Mouse (Mus musculus) midbrain, embryonic 12.5 days (tissue): ENCODE measurements around the gene Gm20388. TPM values are rescaled to one million over a fixed set of nuclear protein-coding genes. Genes with fewer than 3 reads are reported as not detected.
A peak's percentile ranks its signal among the peaks of the same experiment; 100 is the strongest.

ENCODE experiments used
- ATAC-seq: fragments of 200-750 bp; cut with Nextera tagmentation; 2 replicates; pipeline ENCODE4 v1.8.0; 2017; ENCODE audit warnings: low read depth, moderate TSS enrichment, moderate library complexity; ENCODE audit not compliant: low FRiP score
- H3K27ac ChIP-seq: fragments of 300-500 bp; sonication (generic); replicated peaks from 2 replicates; pipeline ENCODE4 v1.5.1; 2016; ENCODE audit warnings: mild to moderate bottlenecking
- H3K27me3 ChIP-seq: fragments of 300-500 bp; sonication (generic); 2 replicates; pipeline ENCODE4 v1.6.1; 2016; ENCODE audit warnings: mild to moderate bottlenecking
- H3K36me3 ChIP-seq: fragments of 300-500 bp; sonication (generic); 2 replicates; pipeline ENCODE4 v1.6.1; 2016
- H3K4me1 ChIP-seq: fragments of 300-500 bp; sonication (generic); 2 replicates; pipeline ENCODE4 v1.6.1; 2016
- H3K4me2 ChIP-seq: fragments of 300-500 bp; sonication (generic); replicated peaks from 2 replicates; pipeline ENCODE4 v1.6.1; 2016; ENCODE audit warnings: mild to moderate bottlenecking, moderate library complexity
- H3K4me3 ChIP-seq: fragments of 300-500 bp; sonication (generic); 2 replicates; pipeline ENCODE4 v1.5.1; 2016; ENCODE audit warnings: mild to moderate bottlenecking
- H3K9ac ChIP-seq: fragments of 300-500 bp; sonication (generic); replicated peaks from 2 replicates; pipeline ENCODE4 v1.6.1; 2016; ENCODE audit warnings: mild to moderate bottlenecking, moderate library complexity
- H3K9me3 ChIP-seq: fragments of 300-500 bp; sonication (generic); 2 replicates; pipeline ENCODE4 v1.6.1; 2016; ENCODE audit warnings: mild to moderate bottlenecking
- WGBS: fragments of 180-500 bp; shearing (Covaris S2); methylation state at CpG from one replicate; pipeline ENCODE4 v1.1.7; 2016; 5-methylcytosine and 5-hydroxymethylcytosine counted together
- polyA plus RNA-seq: library from polyadenylated mRNA; unstranded; fragments of >200 nt; fragmentation: Nextera tagmentation; extraction: Ambion mirVana; gene quantifications from 2 replicates; pipeline ENCODE4 v1.2.1, GENCODE M21; 2016

Gm20388 gene
- polyA plus RNA-seq, 1 experiment from 2014 or later = not detected

- WGBS = 20% methylated on average over 13 of the region's 13 CpGs
- H3K9ac ChIP-seq = no peak overlapping the region
- H3K4me2 ChIP-seq = no peak overlapping the region
These were observed 306.5 kb downstream of the Gm20388 start for GRCm38 (mm10) chr8:120216855-120217830.

GRCm38 (mm10) chr8:120222548-120222947, 311.9 kb downstream of the Gm20388 start:
- no peak overlapping the region for H3K9ac ChIP-seq
- peaks cover 19% of the 10 kb centered on the region for H3K27me3 ChIP-seq
- WGBS = 66% methylated on average over 11 of the region's 11 CpGs
- no peaks in the 10 kb centered on the region for H3K9me3 ChIP-seq
- ATAC-seq = no peak
- H3K4me1 ChIP-seq = peaks cover 47% of the 10 kb centered on the region
- H3K36me3 ChIP-seq = no peaks in the 10 kb centered on the region
- H3K27ac ChIP-seq = no peak overlapping the region
- H3K4me3 ChIP-seq = no peak overlapping the region
- H3K4me2 ChIP-seq = no peak overlapping the region

More at GRCm38 (mm10) chr8:120216855-120217830, 306.5 kb downstream of the Gm20388 start:
- Histone ChIP-seq H3K27me3 (peaks cover 9% of the 10 kb centered on the region), H3K4me1 (peaks cover 35% of the 10 kb centered on the region), H3K36me3 (no peaks in the 10 kb centered on the region), H3K27ac (peak overlapping the region; percentile 55; the same call in 1 of the 2 replicates), H3K4me3 (no peak overlapping the region), H3K9me3 (no peaks in the 10 kb centered on the region)
- peak; percentile 82 for ATAC-seq

- Histone ChIP-seq H3K27me3 (peaks cover 29% of the 10 kb centered on the region), H3K9ac (0 out of 2 replicates have a peak overlapping the region, but pooled peaks have one; percentile 31), H3K36me3 (no peaks in the 10 kb centered on the region), H3K9me3 (no peaks in the 10 kb centered on the region), H3K27ac (peak overlapping the region; percentile 35; the same call in 1 of the 2 replicates), H3K4me3 (no peak overlapping the region), H3K4me2 (no peak overlapping the region), H3K4me1 (peaks cover 57% of the 10 kb centered on the region)
- ATAC-seq = no peak
- 48% methylated on average over 11 of the region's 11 CpGs for WGBS
These were observed 314.1 kb downstream of the Gm20388 start for GRCm38 (mm10) chr8:120224521-120225420.

- Histone ChIP-seq H3K9ac (0 out of 2 replicates have a peak overlapping the region, but pooled peaks have one; percentile 31), H3K4me1 (peaks cover 66% of the 10 kb centered on the region), H3K9me3 (no peaks in the 10 kb centered on the region), H3K27ac (peak overlapping the region; percentile 35), H3K36me3 (no peaks in the 10 kb centered on the region), H3K4me3 (no peak overlapping the region), H3K4me2 (0 out of 2 replicates have a peak overlapping the region, but pooled peaks have one; percentile 11), H3K27me3 (peaks cover 37% of the 10 kb centered on the region)
- no peak for ATAC-seq
- 19% methylated on average over 10 of the region's 10 CpGs for WGBS
These were observed 314.9 kb downstream of the Gm20388 start for GRCm38 (mm10) chr8:120225421-120226151.

GRCm38 (mm10) chr8:120226700-120227577, 316.3 kb downstream of the Gm20388 start:
- ATAC-seq = no peak
- Histone ChIP-seq H3K36me3 (no peaks in the 10 kb centered on the region), H3K9ac (0 out of 2 replicates have a peak overlapping the region, but pooled peaks have one; percentile 28), H3K27me3 (peaks cover 43% of the 10 kb centered on the region), H3K4me3 (no peak overlapping the region; the same call in 1 of the 2 replicates), H3K9me3 (no peaks in the 10 kb centered on the region), H3K27ac (peak overlapping the region; percentile 76), H3K4me1 (peaks cover 79% of the 10 kb centered on the region), H3K4me2 (peak overlapping the region; percentile 94; the same call in 1 of the 2 replicates)
- 50% methylated on average over 5 of the region's 5 CpGs for WGBS

GRCm38 (mm10) chr8:120227578-120227876, 316.9 kb downstream of the Gm20388 start:
- Histone ChIP-seq H3K9ac (0 out of 2 replicates have a peak overlapping the region, but pooled peaks have one; percentile 28), H3K27ac (peak overlapping the region; percentile 76), H3K4me2 (peak overlapping the region; percentile 94), H3K4me1 (peaks cover 81% of the 10 kb centered on the region), H3K36me3 (no peaks in the 10 kb centered on the region), H3K9me3 (no peaks in the 10 kb centered on the region), H3K4me3 (peak overlapping the region; percentile 61), H3K27me3 (peaks cover 44% of the 10 kb centered on the region)
- peak; percentile 29 for ATAC-seq

GRCm38 (mm10) chr8:120227891-120228591, 317.4 kb downstream of the Gm20388 start, which contains the start of gene Gse1:
Gene Gse1, plus strand, starts transcription at chr8:120228456.
- H3K27me3 ChIP-seq = peaks cover 46% of the 10 kb centered on the region
- H3K9me3 ChIP-seq = no peaks in the 10 kb centered on the region
- peak within 1 kb of the TSS; percentile 76 for H3K27ac ChIP-seq
- peak within 1 kb of the TSS; percentile 61 for H3K4me3 ChIP-seq
- peak within 1 kb of the TSS; percentile 76 for H3K9ac ChIP-seq
- peak within 1 kb of the TSS; percentile 94 for H3K4me2 ChIP-seq
- ATAC-seq = peak; percentile 68
- H3K4me1 ChIP-seq = peaks cover 81% of the 10 kb centered on the region
- under 1% methylated on average over 21 of the region's 52 CpGs for WGBS
- H3K36me3 ChIP-seq = no peaks in the 10 kb centered on the region

- under 1% methylated on average over 115 of the region's 125 CpGs for WGBS
- Histone ChIP-seq H3K9ac (peak overlapping the region; percentile 76), H3K27me3 (peaks cover 52% of the 10 kb centered on the region)
These were observed 318.3 kb downstream of the Gm20388 start for GRCm38 (mm10) chr8:120228781-120229573.

GRCm38 (mm10) chr8:120229574-120229916, 318.9 kb downstream of the Gm20388 start:
- Histone ChIP-seq H3K4me2 (peak overlapping the region; percentile 94), H3K27ac (0 out of 2 replicates have a peak overlapping the region, but pooled peaks have one; percentile 66), H3K27me3 (peaks cover 52% of the 10 kb centered on the region), H3K36me3 (no peaks in the 10 kb centered on the region), H3K4me3 (peak overlapping the region; percentile 61), H3K4me1 (peaks cover 89% of the 10 kb centered on the region), H3K9ac (peak overlapping the region; percentile 76), H3K9me3 (no peaks in the 10 kb centered on the region)
- ATAC-seq = no peak
- 1% methylated on average over 21 of the region's 22 CpGs for WGBS

More at GRCm38 (mm10) chr8:120228781-120229573, 318.3 kb downstream of the Gm20388 start:
- H3K36me3 ChIP-seq = no peaks in the 10 kb centered on the region
- peak overlapping the region; percentile 66 for H3K27ac ChIP-seq
- ATAC-seq = peak; percentile 20
- peaks cover 88% of the 10 kb centered on the region for H3K4me1 ChIP-seq
- peak overlapping the region; percentile 61 for H3K4me3 ChIP-seq
- H3K9me3 ChIP-seq = no peaks in the 10 kb centered on the region
- peak overlapping the region; percentile 94 for H3K4me2 ChIP-seq
